8 mouse cellular contexts compared by ENCODE assay signal in genomic region chr7:125580625-125581316, GRCm38 (mm10). TPM values are rescaled to one million over a fixed set of nuclear protein-coding genes. Genes with fewer than 3 reads are reported as not detected.
DNase-seq lines count a peak whose midpoint lies in the region; ATAC-seq and TF ChIP-seq lines count a peak whose summit lies in the region.

No protein-coding gene starts in this region.

- TF ChIP-seq CTCF in bone marrow macrophage, adult 2 months (IDR thresholded peaks at IDR 0.05; ENCODE audit: low read depth, low read length) = no peak; the same call in 1 of the 2 replicates

- no peak for TF ChIP-seq POLR2A in bone marrow macrophage, adult 2 months (IDR thresholded peaks at IDR 0.05; ENCODE audit: borderline replicate concordance, low read depth, low read length)

- WGBS in lung, embryonic 16.5 days = 10% methylated on average over 16 of the region's 16 CpGs
- 10% methylated on average over 16 of the region's 16 CpGs for WGBS in hindbrain, embryonic 11.5 days
- WGBS in midbrain, embryonic 11.5 days = 8% methylated on average over 16 of the region's 16 CpGs

- peak overlapping the region; percentile 43 for H3K4me3 ChIP-seq in lung, embryonic 16.5 days (ENCODE audit: low read length)
- H3K4me3 ChIP-seq in bone marrow macrophage, adult 2 months (ENCODE audit: insufficient read depth, low read length) = peak overlapping the region; percentile 45
- H3K4me3 ChIP-seq in hindbrain, embryonic 11.5 days (ENCODE audit: low read depth, low read length) = peak overlapping the region; percentile 31
- peak overlapping the region; percentile 36 for H3K4me3 ChIP-seq in midbrain, embryonic 11.5 days (ENCODE audit: low read depth, low read length)

- H3K9me3 ChIP-seq in lung, embryonic 16.5 days (ENCODE audit: control insufficient read depth, low read length) = no peaks in the 10 kb centered on the region
- no peaks in the 10 kb centered on the region for H3K9me3 ChIP-seq in hindbrain, embryonic 11.5 days (ENCODE audit: control insufficient read depth, low read length)
- no peaks in the 10 kb centered on the region for H3K9me3 ChIP-seq in midbrain, embryonic 11.5 days (ENCODE audit: control insufficient read depth, low read length)

- ATAC-seq in lung, embryonic 16.5 days (ENCODE audit: low read depth) = 0 out of 2 replicates have a peak, but pooled peaks have one; percentile 8
- no peak for ATAC-seq in hindbrain, embryonic 11.5 days (ENCODE audit: low FRiP score)
- 0 out of 2 replicates have a peak, but pooled peaks have one; percentile 14 for ATAC-seq in midbrain, embryonic 11.5 days (ENCODE audit: low FRiP score)

- H3K4me1 ChIP-seq in lung, embryonic 16.5 days (replicated peaks; ENCODE audit: control insufficient read depth, insufficient read depth, low read length) = peaks cover 35% of the 10 kb centered on the region
- H3K4me1 ChIP-seq in bone marrow macrophage, adult 2 months (ENCODE audit: control insufficient read depth, insufficient read depth, low read length) = peaks cover 23% of the 10 kb centered on the region
- no peaks in the 10 kb centered on the region for H3K4me1 ChIP-seq in hindbrain, embryonic 11.5 days (replicated peaks; ENCODE audit: control insufficient read depth, insufficient read depth, low read length)
- peaks cover 7% of the 10 kb centered on the region for H3K4me1 ChIP-seq in midbrain, embryonic 11.5 days (ENCODE audit: control insufficient read depth, insufficient read depth, low read length)

- no peaks in the 10 kb centered on the region for H3K27me3 ChIP-seq in lung, embryonic 16.5 days (ENCODE audit: control insufficient read depth, insufficient read depth, low read depth, low read length)
- H3K27me3 ChIP-seq in hindbrain, embryonic 11.5 days (ENCODE audit: control insufficient read depth, insufficient read depth, low read length) = 0 out of 2 replicates have a peak, but pooled peaks cover 2% of the 10 kb centered on the region
- H3K27me3 ChIP-seq in midbrain, embryonic 11.5 days (ENCODE audit: control insufficient read depth, insufficient read depth, low read length) = no peaks in the 10 kb centered on the region; the same call in 1 of the 2 replicates

- no peak for DNase-seq in lung, postnatal 4 days
- no peak for DNase-seq in hindbrain, embryonic 11.5 days (ENCODE audit: low spot score)
- DNase-seq in midbrain, embryonic 11.5 days (ENCODE audit: low spot score, missing footprints) = peak; percentile 86
- DNase-seq in urinary bladder, postnatal 4 days (ENCODE audit: low spot score in 2 of 2) = no peak
- no peak for DNase-seq in testis, postnatal 14 days (ENCODE audit: low spot score)
- DNase-seq in left cerebral cortex, adult 11 months (ENCODE audit: low spot score) = no peak

- H3K9ac ChIP-seq in lung, embryonic 16.5 days (ENCODE audit: low read length) = peak overlapping the region; percentile 59
- H3K9ac ChIP-seq in hindbrain, embryonic 11.5 days (ENCODE audit: low read depth, low read length) = peak overlapping the region; percentile 51; the same call in 1 of the 2 replicates
- peak overlapping the region; percentile 67 for H3K9ac ChIP-seq in midbrain, embryonic 11.5 days (ENCODE audit: low read length)

- peak overlapping the region; percentile 24; the same call in 1 of the 2 replicates for H3K27ac ChIP-seq in lung, embryonic 16.5 days (ENCODE audit: low read length)
- H3K27ac ChIP-seq in bone marrow macrophage, adult 2 months (ENCODE audit: insufficient read depth, low read depth, low read length) = no peak overlapping the region
- no peak overlapping the region for H3K27ac ChIP-seq in hindbrain, embryonic 11.5 days (ENCODE audit: low read depth, low read length)
- H3K27ac ChIP-seq in midbrain, embryonic 11.5 days (ENCODE audit: low read depth, low read length) = no peak overlapping the region; the same call in 1 of the 2 replicates

- peak overlapping the region; percentile 82 for H3K4me2 ChIP-seq in lung, embryonic 16.5 days (ENCODE audit: low read depth, low read length)
- peak overlapping the region; percentile 74 for H3K4me2 ChIP-seq in hindbrain, embryonic 11.5 days (replicated peaks; ENCODE audit: low read depth, low read length)
- peak overlapping the region; percentile 87 for H3K4me2 ChIP-seq in midbrain, embryonic 11.5 days

- H3K36me3 ChIP-seq in lung, embryonic 16.5 days (ENCODE audit: control insufficient read depth, insufficient read depth, low read length) = no peaks in the 10 kb centered on the region
- no peaks in the 10 kb centered on the region for H3K36me3 ChIP-seq in hindbrain, embryonic 11.5 days (ENCODE audit: control insufficient read depth, insufficient read depth, low read length)
- no peaks in the 10 kb centered on the region for H3K36me3 ChIP-seq in midbrain, embryonic 11.5 days (ENCODE audit: control insufficient read depth, insufficient read depth, low read length)

RNA-seq across cellular contexts. Expression of gene Il21r, which starts 22.5 kb away (rescaled TPM):
- polyA plus RNA-seq in lung, embryonic 16.5 days (2015; fragmentation: Nextera tagmentation; extraction: Ambion mirVana) = 0.40 and 0.83 TPM in 2 replicates
- 37.0 and 37.4 TPM in 2 replicates for polyA plus RNA-seq in bone marrow macrophage, adult 2 months (2012; ENCODE audit: insufficient read depth, insufficient read length, missing spikeins)
- polyA plus RNA-seq in hindbrain, embryonic 11.5 days (2014; fragmentation: Nextera tagmentation; extraction: Ambion mirVana) = 0.09 and 0.25 TPM in 2 replicates
- 0.36 and 0.43 TPM in 2 replicates for polyA plus RNA-seq in midbrain, embryonic 11.5 days (2014; fragmentation: Nextera tagmentation; extraction: Ambion mirVana)

RNA-seq across cellular contexts. Expression of gene Il4ra, which starts 28.9 kb away (rescaled TPM):
- 18.8 and 19.5 TPM in 2 replicates for polyA plus RNA-seq in lung, embryonic 16.5 days (2015; fragmentation: Nextera tagmentation; extraction: Ambion mirVana)
- 56.6 and 65.8 TPM in 2 replicates for polyA plus RNA-seq in bone marrow macrophage, adult 2 months (2012; ENCODE audit: insufficient read depth, insufficient read length, missing spikeins)
- 2.5 and 2.6 TPM in 2 replicates for polyA plus RNA-seq in hindbrain, embryonic 11.5 days (2014; fragmentation: Nextera tagmentation; extraction: Ambion mirVana)
- polyA plus RNA-seq in midbrain, embryonic 11.5 days (2014; fragmentation: Nextera tagmentation; extraction: Ambion mirVana) = 2.6 and 3.5 TPM in 2 replicates

Comparison
In these comparisons a context has a peak if more than half of its experiments do, and no peak if none do; other contexts are left out.
1. RNA of gene Il21r, which starts 22.5 kb away (polyA plus RNA-seq): 37.0 to 37.4 TPM in bone marrow macrophage, adult 2 months; 0.40 to 0.83 TPM in lung, embryonic 16.5 days, 0.36 to 0.43 TPM in midbrain, embryonic 11.5 days and 0.09 to 0.25 TPM in hindbrain, embryonic 11.5 days; every median in the first group is over 10 times any median in the second.
2. Peak in every context shown above with its lines, with median percentiles within 50 percentile points of each other: H3K4me2 ChIP-seq, H3K4me3 ChIP-seq and H3K9ac ChIP-seq.